Mouse (Mus musculus) heart, embryonic 14.5 days (tissue): ENCODE measurements around the gene Gm20896. TPM values are rescaled to one million over a fixed set of nuclear protein-coding genes. Genes with fewer than 3 reads are reported as not detected.
"Not testable (repeated sequence)": the region's sequence is repeated elsewhere in the genome, so short reads cannot be mapped to it uniquely, and the experiment has no call there.

Experiments used
- ATAC-seq: fragments of 200-750 bp; cut with Nextera tagmentation; 2 replicates; pipeline ENCODE4 v1.8.0; 2017; ENCODE audit warnings: low read depth, moderate TSS enrichment; ENCODE audit not compliant: insufficient number of reproducible peaks, insufficient read depth, low FRiP score
- H3K27ac ChIP-seq, 2 experiments: fragments of 200-500 bp in 1 of 2; fragments of 300-500 bp in 1 of 2; sonication (generic) in 1 of 2; replicated peaks in 1 of 2; 2 replicates each; pipeline ENCODE4 v1.5.1; 2012 to 2014; ENCODE audit warnings: low read depth in 2 of 2, low read length in 2 of 2, control low read depth in 1 of 2, mild to moderate bottlenecking in 1 of 2, mixed read lengths in 1 of 2; ENCODE audit not compliant: control insufficient read depth in 1 of 2, insufficient read depth in 1 of 2
- H3K27me3 ChIP-seq: fragments of 300-500 bp; sonication (generic); 2 replicates; pipeline ENCODE4 v1.6.1; 2014; ENCODE audit warnings: mild to moderate bottlenecking, low read length, control low read depth; ENCODE audit not compliant: control insufficient read depth, insufficient read depth
- H3K36me3 ChIP-seq: fragments of 300-500 bp; sonication (generic); 2 replicates; pipeline ENCODE4 v1.6.1; 2014; ENCODE audit warnings: mild to moderate bottlenecking, control low read depth, low read length, mixed read lengths; ENCODE audit not compliant: control insufficient read depth, insufficient read depth
- H3K4me1 ChIP-seq, 2 experiments: fragments of 200-500 bp in 1 of 2; fragments of 300-500 bp in 1 of 2; sonication (generic) in 1 of 2; 2 replicates each; pipeline ENCODE4 v1.6.1; 2012 to 2014; ENCODE audit warnings: low read length in 2 of 2, control low read depth in 1 of 2, mixed read lengths in 1 of 2; ENCODE audit not compliant: control insufficient read depth in 2 of 2, insufficient read depth in 2 of 2
- H3K4me2 ChIP-seq: fragments of 300-500 bp; sonication (generic); 2 replicates; pipeline ENCODE4 v1.6.1; 2014; ENCODE audit warnings: mild to moderate bottlenecking, low read length
- H3K4me3 ChIP-seq, 2 experiments: fragments of 200-500 bp in 1 of 2; fragments of 300-500 bp in 1 of 2; sonication (generic) in 1 of 2; 2 replicates each; pipeline ENCODE4 v1.5.1; 2012 to 2014; ENCODE audit warnings: low read length in 2 of 2, mild to moderate bottlenecking in 2 of 2, control low read depth in 1 of 2, low read depth in 1 of 2, moderate library complexity in 1 of 2; ENCODE audit not compliant: control insufficient read depth in 1 of 2, insufficient read depth in 1 of 2
- H3K9ac ChIP-seq: fragments of 300-500 bp; sonication (generic); 2 replicates; pipeline ENCODE4 v1.6.1; 2014; ENCODE audit warnings: mild to moderate bottlenecking, low read length
- H3K9me3 ChIP-seq: fragments of 300-500 bp; sonication (generic); 2 replicates; pipeline ENCODE4 v1.6.1; 2016; ENCODE audit warnings: low read length, control low read depth; ENCODE audit not compliant: control insufficient read depth
- WGBS: fragments of 180-500 bp; shearing (Covaris S2); extraction: QIAGEN DNeasy Blood & Tissue Kit; methylation state at CpG from one replicate; pipeline ENCODE4 v1.1.7; 2014; 5-methylcytosine and 5-hydroxymethylcytosine counted together
- polyA plus RNA-seq: library from polyadenylated mRNA; unstranded; fragments of >200 nt; fragmentation: Nextera tagmentation; extraction: Ambion mirVana; gene quantifications from 2 replicates; pipeline ENCODE4 v1.2.1, GENCODE M21; 2014

The Gm20896 gene
- not detected in 2 replicates for polyA plus RNA-seq

- H3K9ac ChIP-seq, H3K27me3 ChIP-seq, H3K4me3 ChIP-seq, H3K4me2 ChIP-seq, H3K36me3 ChIP-seq, H3K4me1 ChIP-seq, H3K9me3 ChIP-seq, H3K27ac ChIP-seq, ATAC-seq: not testable (repeated sequence)
- no CpG with 5 or more reads among the region's 6 CpGs for WGBS
These were observed at the start of gene Gm20896 for GRCm38 (mm10) chrY:35921426-35921825. Gm20896 (minus strand) TSS chrY:35921526.
